Mouse (Mus musculus) brown adipose tissue, adult 24 weeks (tissue): Measurements from ENCODE around the gene Fibcd1. TPM values are rescaled to one million over a fixed set of nuclear protein-coding genes. Genes with fewer than 3 reads are reported as not detected.

Source experiments
- H3K27ac ChIP-seq: fragments of 200-500 bp; replicated peaks from 2 replicates; pipeline ENCODE4 v1.5.1; 2012; ENCODE audit warnings: low read depth, mild to moderate bottlenecking, low read length
- H3K4me1 ChIP-seq: fragments of 200-500 bp; 2 replicates; pipeline ENCODE4 v1.6.1; 2012; ENCODE audit warnings: low read length, mixed read lengths; ENCODE audit not compliant: control insufficient read depth, insufficient read depth, insufficient read length
- H3K4me3 ChIP-seq: fragments of 200-500 bp; 2 replicates; pipeline ENCODE4 v1.5.1; 2012; ENCODE audit warnings: low read depth, mild to moderate bottlenecking, low read length, moderate library complexity; ENCODE audit not compliant: insufficient read depth
- polyA plus RNA-seq: library from polyadenylated mRNA; stranded (reverse); fragments of >200 nt; gene quantifications from 2 replicates; pipeline ENCODE4 v1.2.4, GENCODE M21; 2012; ENCODE audit not compliant: missing spikeins, insufficient read depth, insufficient read length

Fibcd1 gene
- polyA plus RNA-seq, 1 experiment, result not detected

- H3K27ac ChIP-seq, result no peak overlapping the region
- no peak overlapping the region for H3K4me3 ChIP-seq
- H3K4me1 ChIP-seq, result peaks cover 12% of the 10 kb centered on the region
Measured at GRCm38 (mm10) chr2:31776479-31776878, 69.3 kb downstream of the Fibcd1 start.

DNA sequence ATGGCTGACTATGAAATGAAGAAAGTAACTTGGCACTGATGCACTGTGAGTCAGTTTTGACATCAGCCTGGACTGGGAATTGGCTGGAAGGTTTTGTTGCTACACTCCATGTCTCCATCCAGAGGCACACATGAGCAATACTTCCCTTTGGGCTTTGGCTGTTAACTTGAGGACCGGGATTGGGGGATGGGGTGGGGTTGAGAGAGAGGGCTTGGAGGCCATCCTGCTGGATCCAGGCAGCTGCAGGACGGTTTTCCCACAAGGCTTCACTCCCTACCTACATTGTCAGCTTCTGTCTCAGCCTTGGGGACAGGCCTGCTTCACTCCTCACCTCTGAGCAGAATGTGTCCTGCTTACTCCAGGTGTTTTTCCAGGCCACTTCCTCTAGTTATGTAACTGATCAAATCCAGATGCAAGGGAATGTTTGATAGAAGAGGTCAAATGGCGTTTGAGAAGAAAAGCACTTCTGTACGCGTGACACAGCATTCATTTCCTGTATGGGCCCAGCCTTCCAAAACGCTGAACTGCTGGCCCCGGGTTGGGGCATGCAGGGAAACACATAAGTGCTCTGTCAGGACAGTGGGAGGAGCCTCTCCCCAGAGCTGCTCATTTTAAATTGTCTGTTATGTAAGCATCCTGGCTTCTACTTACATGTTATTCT lies 74.9 kb downstream of the Fibcd1 start:
- Histone ChIP-seq H3K4me3 (no peak overlapping the region; the same call in 1 of the 2 replicates), H3K27ac (peak overlapping the region; percentile 97), H3K4me1 (peaks cover 42% of the 10 kb centered on the region)

DNA sequence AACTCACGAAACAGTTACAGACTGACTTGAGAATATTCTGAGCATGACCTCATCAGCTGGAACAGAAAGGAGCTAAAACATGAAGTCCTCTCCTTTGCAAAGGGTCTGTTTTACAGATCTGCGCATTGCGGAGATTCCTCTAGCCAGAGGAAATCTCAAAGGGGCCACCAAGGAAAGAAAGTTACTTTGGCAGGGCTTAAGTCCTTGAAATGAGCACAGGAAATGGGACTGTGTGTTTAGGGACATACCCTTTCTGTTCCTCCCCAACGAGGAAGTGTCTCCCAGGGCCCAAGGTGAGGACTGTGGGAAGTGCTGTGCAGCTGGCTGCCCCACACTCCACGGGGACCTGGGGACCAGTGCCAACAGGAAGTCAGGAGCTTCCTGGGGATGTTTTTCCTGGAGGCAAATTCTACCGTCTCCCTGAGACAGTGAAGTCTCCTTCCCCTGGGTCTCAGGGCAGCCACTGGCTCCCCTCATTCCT lies 76.1 kb downstream of the Fibcd1 start:
- Histone ChIP-seq H3K27ac (peak overlapping the region; percentile 92), H3K4me1 (peaks cover 43% of the 10 kb centered on the region), H3K4me3 (0 out of 2 replicates have a peak overlapping the region, but pooled peaks have one; percentile 30)

GRCm38 (mm10) chr2:31769115-31769514 lies 76.7 kb downstream of the Fibcd1 start:
- peak overlapping the region; percentile 30 for H3K4me3 ChIP-seq
- peaks cover 44% of the 10 kb centered on the region for H3K4me1 ChIP-seq
- peak overlapping the region; percentile 92 for H3K27ac ChIP-seq

DNA sequence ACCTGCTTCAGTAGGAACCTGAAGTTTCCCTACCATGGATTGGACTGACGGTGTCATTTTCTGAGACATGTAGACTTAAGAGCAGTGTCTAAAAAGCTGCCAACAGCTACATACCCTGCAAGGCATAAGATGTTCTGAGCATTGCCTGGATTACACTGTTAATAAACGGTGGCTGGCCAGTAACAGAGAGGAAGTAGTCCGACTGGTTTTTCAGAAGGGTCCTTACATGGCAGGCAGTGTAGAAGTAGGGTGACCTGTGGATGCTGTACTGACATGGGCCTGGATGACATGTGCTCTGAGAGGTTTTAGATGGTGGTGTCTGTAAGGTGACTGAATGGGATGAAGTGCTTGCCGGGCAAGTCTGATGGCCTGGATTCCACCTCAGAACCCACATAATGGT lies 78.0 kb downstream of the Fibcd1 start:
- H3K4me1 ChIP-seq, result peaks cover 49% of the 10 kb centered on the region
- H3K27ac ChIP-seq, result no peak overlapping the region; the same call in 1 of the 2 replicates
- H3K4me3 ChIP-seq, result no peak overlapping the region

DNA sequence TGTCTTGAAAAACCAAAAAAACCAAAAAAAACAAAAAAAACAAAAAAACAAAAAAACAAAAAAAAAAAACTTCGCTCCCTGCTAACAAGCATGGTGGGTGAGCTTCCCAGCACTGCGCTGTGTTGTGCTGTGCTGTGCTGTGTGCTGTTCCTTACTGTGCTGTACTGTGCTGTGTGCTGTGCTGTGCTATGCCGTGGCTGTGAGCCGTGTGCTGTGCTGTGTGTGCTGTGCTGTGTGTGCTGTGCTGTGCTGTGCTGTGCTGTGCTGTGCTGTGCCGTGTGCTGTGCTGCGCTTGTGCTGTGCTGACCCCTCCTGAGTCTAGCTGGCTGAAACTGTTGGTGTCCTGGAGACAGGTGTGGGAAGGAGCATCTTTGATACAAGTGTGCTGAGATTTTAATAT lies 78.7 kb downstream of the Fibcd1 start:
- Histone ChIP-seq H3K4me1 (peaks cover 53% of the 10 kb centered on the region), H3K27ac (peak overlapping the region; percentile 40; the same call in 1 of the 2 replicates), H3K4me3 (no peak overlapping the region)

Other genes starting within 250 kb of the Fibcd1 start
- not detected in 2 replicates for gene Prdm12, start 206.0 kb downstream of the Fibcd1 start, polyA plus RNA-seq
- gene Exosc2, start 175.3 kb downstream of the Fibcd1 start, polyA plus RNA-seq, result 8.3 and 9.2 TPM in 2 replicates
- 9.7 and 11.9 TPM in 2 replicates for gene Abl1, start 157.6 kb downstream of the Fibcd1 start, polyA plus RNA-seq
- not detected in 2 replicates for gene Qrfp, start 35.4 kb downstream of the Fibcd1 start, polyA plus RNA-seq
- 2.4 and 3.7 TPM in 2 replicates for gene Lamc3, start 41.3 kb upstream of the Fibcd1 start, polyA plus RNA-seq
- gene Aif1l, start 104.1 kb upstream of the Fibcd1 start, polyA plus RNA-seq, result 1.4 and 4.4 TPM in 2 replicates
- 12.0 and 16.9 TPM in 2 replicates for gene Nup214, start 128.4 kb upstream of the Fibcd1 start, polyA plus RNA-seq
- 0.24 and 1.0 TPM in 2 replicates for gene Fam78a, start 238.9 kb upstream of the Fibcd1 start, polyA plus RNA-seq
- gene Plpp7, start 249.5 kb upstream of the Fibcd1 start, polyA plus RNA-seq, result 4.1 and 4.6 TPM in 2 replicates